8 mouse cellular contexts compared by ENCODE assay signal in the genomic region with DNA sequence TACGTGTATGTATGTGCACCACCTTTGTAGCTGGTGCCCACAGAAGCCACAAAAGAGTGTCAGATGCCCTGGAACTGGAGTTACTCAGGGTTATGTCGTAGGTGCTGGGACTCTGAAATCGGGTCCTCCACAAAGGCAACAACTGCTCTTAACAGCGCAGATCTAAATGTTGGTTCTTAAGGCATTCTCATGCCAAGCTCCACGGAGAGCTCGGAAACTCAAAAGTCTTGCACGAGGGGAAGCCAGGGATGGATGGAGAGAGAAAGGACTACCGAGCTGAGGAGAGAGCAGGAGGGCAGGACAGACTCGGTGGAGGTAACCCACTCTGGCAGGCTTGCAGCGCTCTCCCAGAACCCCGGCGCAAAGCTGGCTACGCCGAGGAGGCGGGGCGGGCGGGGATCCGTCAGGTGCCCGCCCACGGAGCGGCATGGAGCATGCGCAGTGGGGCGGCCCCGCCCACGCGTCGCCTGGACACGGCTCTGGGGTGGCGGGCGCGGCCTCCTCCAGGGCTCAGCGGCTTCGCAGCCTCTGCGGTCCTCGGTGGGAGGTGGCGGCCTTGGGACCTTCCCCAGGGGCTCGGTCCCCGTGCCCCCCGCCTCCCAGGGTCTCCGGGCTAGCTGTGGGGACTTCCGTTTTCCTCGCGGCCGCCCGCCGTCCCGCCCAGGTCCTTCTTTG. TPM values are rescaled to one million over a fixed set of nuclear protein-coding genes. Genes with fewer than 3 reads are reported as not detected.
DNase-seq lines count a peak whose midpoint lies in the region; ATAC-seq lines count a peak whose summit lies in the region.

Gene Cplane1 (plus strand): TSS at position 516 of the 675 bp plus-strand sequence.

- peak within 1 kb of the TSS; percentile 81 for H3K4me3 ChIP-seq in forebrain, embryonic 10.5 days
- peak within 1 kb of the TSS; percentile 96 for H3K4me3 ChIP-seq in heart, embryonic 16.5 days (ENCODE audit: low read length)
- peak within 1 kb of the TSS; percentile 77 for H3K4me3 ChIP-seq in liver, embryonic 15.5 days (replicated peaks)
- H3K4me3 ChIP-seq in neural tube, embryonic 12.5 days = peak within 1 kb of the TSS; percentile 91

- peak; percentile 82 for ATAC-seq in CD4-positive, CD25-positive, alpha-beta regulatory T cell, adult 4 months
- peak; percentile 98 for ATAC-seq in heart, embryonic 16.5 days (replicated peaks; ENCODE audit: extremely low read depth, insufficient read depth, low FRiP score)
- ATAC-seq in liver, embryonic 15.5 days (ENCODE audit: insufficient read depth) = peak; percentile 98
- peak; percentile 99 for ATAC-seq in neural tube, embryonic 12.5 days (ENCODE audit: low FRiP score, low read depth)

- H3K27ac ChIP-seq in forebrain, embryonic 10.5 days = peak within 1 kb of the TSS; percentile 94
- peak within 1 kb of the TSS; percentile 84 for H3K27ac ChIP-seq in heart, embryonic 16.5 days (ENCODE audit: low read length)
- H3K27ac ChIP-seq in liver, embryonic 15.5 days (replicated peaks) = 0 out of 2 replicates have a peak within 1 kb of the TSS, but pooled peaks have one; percentile 19
- H3K27ac ChIP-seq in neural tube, embryonic 12.5 days = peak within 1 kb of the TSS; percentile 75

- WGBS in forebrain, embryonic 10.5 days = under 1% methylated on average over 47 of the region's 47 CpGs
- WGBS in heart, embryonic 16.5 days = under 1% methylated on average over 46 of the region's 47 CpGs
- WGBS in liver, embryonic 15.5 days (ENCODE audit: insufficient replicate concordance) = under 1% methylated on average over 46 of the region's 47 CpGs
- under 1% methylated on average over 47 of the region's 47 CpGs for WGBS in neural tube, embryonic 12.5 days

- H3K4me2 ChIP-seq in heart, embryonic 16.5 days (ENCODE audit: low read depth, low read length) = peak within 1 kb of the TSS; percentile 82
- peak within 1 kb of the TSS; percentile 100 for H3K4me2 ChIP-seq in liver, embryonic 15.5 days
- peak within 1 kb of the TSS; percentile 66 for H3K4me2 ChIP-seq in neural tube, embryonic 12.5 days (replicated peaks)

- H3K9ac ChIP-seq in heart, embryonic 16.5 days (ENCODE audit: low read length) = peak within 1 kb of the TSS; percentile 94
- peak within 1 kb of the TSS; percentile 73 for H3K9ac ChIP-seq in liver, embryonic 15.5 days
- H3K9ac ChIP-seq in neural tube, embryonic 12.5 days = peak within 1 kb of the TSS; percentile 95

- H3K9me3 ChIP-seq in forebrain, embryonic 10.5 days = no peaks in the 10 kb centered on the region
- H3K9me3 ChIP-seq in heart, embryonic 16.5 days (replicated peaks; ENCODE audit: control insufficient read depth, low read length) = no peaks in the 10 kb centered on the region
- no peaks in the 10 kb centered on the region for H3K9me3 ChIP-seq in liver, embryonic 15.5 days (replicated peaks)
- no peaks in the 10 kb centered on the region for H3K9me3 ChIP-seq in neural tube, embryonic 12.5 days

- H3K4me1 ChIP-seq in forebrain, embryonic 10.5 days = peaks cover 12% of the 10 kb centered on the region
- no peaks in the 10 kb centered on the region for H3K4me1 ChIP-seq in heart, embryonic 16.5 days (ENCODE audit: control insufficient read depth, insufficient read depth, low read length)
- peaks cover 12% of the 10 kb centered on the region for H3K4me1 ChIP-seq in liver, embryonic 15.5 days (replicated peaks)
- H3K4me1 ChIP-seq in neural tube, embryonic 12.5 days = peaks cover 7% of the 10 kb centered on the region

- peaks cover 30% of the 10 kb centered on the region for H3K36me3 ChIP-seq in forebrain, embryonic 10.5 days (replicated peaks)
- H3K36me3 ChIP-seq in heart, embryonic 16.5 days (ENCODE audit: control insufficient read depth, insufficient read depth) = 0 out of 2 replicates have a peak, but pooled peaks cover 2% of the 10 kb centered on the region
- no peaks in the 10 kb centered on the region for H3K36me3 ChIP-seq in liver, embryonic 15.5 days (replicated peaks)
- peaks cover 13% of the 10 kb centered on the region for H3K36me3 ChIP-seq in neural tube, embryonic 12.5 days

- DNase-seq in c-Kit-negative CD71-positive TER-119-positive erythroid progenitor cells, embryonic 14.5 days (ENCODE audit: low read depth, low spot score) = peak; percentile 87
- DNase-seq in forebrain, embryonic 10.5 days (ENCODE audit: extremely low spot score, low spot score) = peak; percentile 90
- DNase-seq in kidney, postnatal 36 days = peak; percentile 92 to 98
- peak; percentile 75 for DNase-seq in telencephalon, adult 2 months (ENCODE audit: low read depth, low spot score)

- H3K27me3 ChIP-seq in forebrain, embryonic 10.5 days (ENCODE audit: poor library complexity, severe bottlenecking) = no peaks in the 10 kb centered on the region
- H3K27me3 ChIP-seq in heart, embryonic 16.5 days (ENCODE audit: control insufficient read depth, insufficient read depth, low read length) = no peaks in the 10 kb centered on the region
- H3K27me3 ChIP-seq in liver, embryonic 15.5 days = peaks cover 3% of the 10 kb centered on the region; the same call in 1 of the 2 replicates
- H3K27me3 ChIP-seq in neural tube, embryonic 12.5 days (replicated peaks) = no peaks in the 10 kb centered on the region

RNA-seq across cellular contexts. Expression of gene Cplane1, which starts in this region (rescaled TPM):
- 10 to 100 TPM; 12.7 to 15.2 TPM for polyA plus RNA-seq in CD4-positive, CD25-positive, alpha-beta regulatory T cell, adult 4 months (2017; shearing (Covaris generic))
- 9.8 TPM in 2 replicates for polyA plus RNA-seq in forebrain, embryonic 10.5 days (2016; fragmentation: Nextera tagmentation; extraction: Ambion mirVana)
- 4.0 and 5.4 TPM in 2 replicates for polyA plus RNA-seq in heart, embryonic 16.5 days (2015; fragmentation: Nextera tagmentation; extraction: Ambion mirVana)
- polyA plus RNA-seq in liver, embryonic 15.5 days (2015; fragmentation: Nextera tagmentation; extraction: Ambion mirVana) = 0.64 and 0.67 TPM in 2 replicates
- polyA plus RNA-seq in neural tube, embryonic 12.5 days (2016; fragmentation: Nextera tagmentation; extraction: Ambion mirVana) = 14.3 and 14.7 TPM in 2 replicates

Comparison
In these comparisons a context has a peak if more than half of its experiments do, and no peak if none do; other contexts are left out.
1. Peak in every context shown above with its lines: DNase-seq, ATAC-seq, H3K4me3 ChIP-seq and H3K27ac ChIP-seq.
2. Peak in ATAC-seq, H3K4me3 ChIP-seq, H3K27ac ChIP-seq, H3K9ac ChIP-seq and H3K4me2 ChIP-seq in liver, embryonic 15.5 days; RNA of the gene not detected or under 1 TPM.
3. H3K27ac ChIP-seq: peak in every context shown above with its lines; median percentile 94 in forebrain, embryonic 10.5 days; 84 in heart, embryonic 16.5 days; 75 in neural tube, embryonic 12.5 days; 19 in liver, embryonic 15.5 days.